Mouse (Mus musculus): Measurements from ENCODE around the gene Pet100. TPM values are rescaled to one million over a fixed set of nuclear protein-coding genes. Genes with fewer than 3 reads are reported as not detected.

The Pet100 gene
- total RNA-seq, 2 experiments from 2014 or later, result 94.7 to 152 TPM

DNA sequence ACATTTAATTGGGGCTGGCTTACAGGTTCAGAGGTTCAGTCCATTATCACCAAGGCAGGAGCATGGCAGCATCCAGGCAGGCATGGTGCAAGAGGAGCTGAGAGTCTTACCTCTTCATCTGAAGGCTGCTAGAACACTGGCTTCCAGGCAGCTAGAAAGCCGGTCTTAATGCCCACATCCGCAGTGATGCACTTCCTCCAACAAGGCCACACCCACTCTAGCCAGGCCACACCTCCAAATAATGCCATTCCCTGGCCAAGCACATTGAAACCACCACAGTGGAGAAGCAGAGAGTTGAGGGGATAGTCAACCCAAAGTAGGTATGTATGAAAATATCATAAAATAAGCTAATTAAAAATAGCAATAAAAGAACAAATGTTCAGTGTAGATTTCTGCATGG is 49.0 kb downstream of the Pet100 start:
- ATAC-seq (replicated peaks; ENCODE audit: low FRiP score, low TSS enrichment, poor library complexity, severe bottlenecking), result no peak

DNA sequence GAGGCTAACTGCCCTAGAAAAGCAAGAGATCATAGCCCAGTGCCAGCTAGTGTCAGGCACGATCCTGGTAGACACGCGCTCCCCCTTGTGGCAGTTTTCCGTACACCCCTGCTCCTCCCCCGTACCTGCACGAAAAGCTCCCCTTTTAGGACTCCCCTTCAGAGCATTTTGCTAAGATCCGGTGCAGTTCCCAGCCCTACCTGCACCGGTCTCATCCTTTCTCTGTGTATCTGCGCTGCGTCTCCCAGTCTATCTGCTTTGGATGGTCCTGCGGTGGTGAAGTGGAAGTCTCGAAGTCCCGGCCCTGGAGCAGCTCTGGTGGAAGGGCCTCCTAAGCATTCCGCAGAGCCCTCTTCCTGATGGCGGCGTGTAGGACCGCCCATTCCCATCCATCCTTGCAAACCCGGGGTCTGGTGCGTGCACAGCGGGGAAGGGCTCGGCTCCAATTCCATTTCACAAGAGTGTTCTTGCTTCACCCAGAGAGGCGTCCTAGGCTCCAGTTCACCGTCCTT is 50.7 kb downstream of the Pet100 start, which contains the start of gene Fcor:
Gene Fcor, minus strand, starts transcription at position 383 of the 512 bp plus-strand sequence.
- peak; percentile 69 for ATAC-seq (replicated peaks; ENCODE audit: low FRiP score, low TSS enrichment, poor library complexity, severe bottlenecking)

GRCm38 (mm10) chr8:3674671-3675070 is 53.3 kb downstream of the Pet100 start:
- no peak for ATAC-seq (replicated peaks; ENCODE audit: low FRiP score, low TSS enrichment, poor library complexity, severe bottlenecking)

Other genes starting within 250 kb of the Pet100 start
- gene Arhgef18, start 228.5 kb upstream of the Pet100 start, total RNA-seq (2014; fragmentation: Nextera tagmentation), result 17.3 and 22.9 TPM in 2 replicates
- gene Arhgef18, start 228.5 kb upstream of the Pet100 start, total RNA-seq (2017), result 10.3 and 14.1 TPM in 2 replicates
- 2.0 and 3.0 TPM in 2 replicates for gene Pex11g, start 153.9 kb upstream of the Pet100 start, total RNA-seq (2014; fragmentation: Nextera tagmentation)
- 1.3 and 6.2 TPM in 2 replicates for gene Pex11g, start 153.9 kb upstream of the Pet100 start, total RNA-seq (2017)
- gene Tex45, start 150.7 kb upstream of the Pet100 start, total RNA-seq (2014; fragmentation: Nextera tagmentation), result not detected in 2 replicates
- gene Tex45, start 150.7 kb upstream of the Pet100 start, total RNA-seq (2017), result not detected in 2 replicates
- 8.8 and 9.3 TPM in 2 replicates for gene Zfp358, start 128.4 kb upstream of the Pet100 start, total RNA-seq (2014; fragmentation: Nextera tagmentation)
- 2.7 and 5.9 TPM in 2 replicates for gene Zfp358, start 128.4 kb upstream of the Pet100 start, total RNA-seq (2017)
- 47.2 and 49.7 TPM in 2 replicates for gene Mcoln1, start 121.1 kb upstream of the Pet100 start, total RNA-seq (2014; fragmentation: Nextera tagmentation)
- gene Mcoln1, start 121.1 kb upstream of the Pet100 start, total RNA-seq (2017), result 21.0 and 23.1 TPM in 2 replicates
- 80.9 and 107 TPM in 2 replicates for gene Pnpla6, start 106.2 kb upstream of the Pet100 start, total RNA-seq (2014; fragmentation: Nextera tagmentation)
- 28.9 and 35.4 TPM in 2 replicates for gene Pnpla6, start 106.2 kb upstream of the Pet100 start, total RNA-seq (2017)
- gene C330021F23Rik, start 53.6 kb upstream of the Pet100 start, total RNA-seq (2014; fragmentation: Nextera tagmentation), result not detected in 2 replicates
- 0.61 and 1.0 TPM in 2 replicates for gene C330021F23Rik, start 53.6 kb upstream of the Pet100 start, total RNA-seq (2017)
- 1.6 and 3.8 TPM in 2 replicates for gene Camsap3, start 34.3 kb upstream of the Pet100 start, total RNA-seq (2014; fragmentation: Nextera tagmentation)
- 0.42 and 0.52 TPM in 2 replicates for gene Camsap3, start 34.3 kb upstream of the Pet100 start, total RNA-seq (2017)
- gene Xab2, start 232 bp upstream of the Pet100 start, total RNA-seq (2014; fragmentation: Nextera tagmentation), result 45.6 and 55.5 TPM in 2 replicates
- 44.9 and 53.9 TPM in 2 replicates for gene Xab2, start 232 bp upstream of the Pet100 start, total RNA-seq (2017)
- not detected in 2 replicates for gene Pcp2, start 4.0 kb downstream of the Pet100 start, total RNA-seq (2014; fragmentation: Nextera tagmentation)
- not detected in 2 replicates for gene Pcp2, start 4.0 kb downstream of the Pet100 start, total RNA-seq (2017)
- 141 and 196 TPM in 2 replicates for gene Stxbp2, start 9.4 kb downstream of the Pet100 start, total RNA-seq (2014; fragmentation: Nextera tagmentation)
- gene Stxbp2, start 9.4 kb downstream of the Pet100 start, total RNA-seq (2017), result 49.2 and 49.8 TPM in 2 replicates
- gene Retn, start 34.2 kb downstream of the Pet100 start, total RNA-seq (2014; fragmentation: Nextera tagmentation), result not detected in 2 replicates
- gene Retn, start 34.2 kb downstream of the Pet100 start, total RNA-seq (2017), result not detected in 2 replicates
- gene Mcemp1, start 44.2 kb downstream of the Pet100 start, total RNA-seq (2014; fragmentation: Nextera tagmentation), result 2.7 TPM in 1 of 2 replicates, not detected in the other
- not detected in 2 replicates for gene Mcemp1, start 44.2 kb downstream of the Pet100 start, total RNA-seq (2017)
- gene Fcor, start 50.8 kb downstream of the Pet100 start, total RNA-seq (2014; fragmentation: Nextera tagmentation), result 4.7 TPM in 1 of 2 replicates, not detected in the other
- 19.2 TPM in 1 of 2 replicates, not detected in the other for gene Fcor, start 50.8 kb downstream of the Pet100 start, total RNA-seq (2017)
- gene Trappc5, start 54.8 kb downstream of the Pet100 start, total RNA-seq (2014; fragmentation: Nextera tagmentation), result 14.3 and 16.1 TPM in 2 replicates
- gene Trappc5, start 54.8 kb downstream of the Pet100 start, total RNA-seq (2017), result 22.2 and 31.3 TPM in 2 replicates
- gene Fcer2a, start 72.6 kb downstream of the Pet100 start, total RNA-seq (2014; fragmentation: Nextera tagmentation), result not detected in 2 replicates
- 0.38 TPM in 1 of 2 replicates, not detected in the other for gene Fcer2a, start 72.6 kb downstream of the Pet100 start, total RNA-seq (2017)
- not detected in 2 replicates for gene Clec4g, start 99.1 kb downstream of the Pet100 start, total RNA-seq (2014; fragmentation: Nextera tagmentation)
- gene Clec4g, start 99.1 kb downstream of the Pet100 start, total RNA-seq (2017), result not detected in 2 replicates
- gene Cd209a, start 127.4 kb downstream of the Pet100 start, total RNA-seq (2014; fragmentation: Nextera tagmentation), result not detected in 2 replicates
- gene Cd209a, start 127.4 kb downstream of the Pet100 start, total RNA-seq (2017), result 0.19 TPM in 1 of 2 replicates, not detected in the other
- not detected in 2 replicates for gene Cd209e, start 232.8 kb downstream of the Pet100 start, total RNA-seq (2014; fragmentation: Nextera tagmentation)
- gene Cd209e, start 232.8 kb downstream of the Pet100 start, total RNA-seq (2017), result not detected in 2 replicates

All from megakaryocyte-erythroid progenitor cell, adult 5-6 weeks (primary cell).